Mouse (Mus musculus) heart, adult 9 months (tissue): ENCODE measurements around the gene Adcy10.

Experiments used
- DNase-seq, 2 experiments: peaks; one replicate each; pipeline ENCODE4 v3.0.0; 2022; ENCODE audit warnings: low spot score in 2 of 2

Gene Adcy10

DNA sequence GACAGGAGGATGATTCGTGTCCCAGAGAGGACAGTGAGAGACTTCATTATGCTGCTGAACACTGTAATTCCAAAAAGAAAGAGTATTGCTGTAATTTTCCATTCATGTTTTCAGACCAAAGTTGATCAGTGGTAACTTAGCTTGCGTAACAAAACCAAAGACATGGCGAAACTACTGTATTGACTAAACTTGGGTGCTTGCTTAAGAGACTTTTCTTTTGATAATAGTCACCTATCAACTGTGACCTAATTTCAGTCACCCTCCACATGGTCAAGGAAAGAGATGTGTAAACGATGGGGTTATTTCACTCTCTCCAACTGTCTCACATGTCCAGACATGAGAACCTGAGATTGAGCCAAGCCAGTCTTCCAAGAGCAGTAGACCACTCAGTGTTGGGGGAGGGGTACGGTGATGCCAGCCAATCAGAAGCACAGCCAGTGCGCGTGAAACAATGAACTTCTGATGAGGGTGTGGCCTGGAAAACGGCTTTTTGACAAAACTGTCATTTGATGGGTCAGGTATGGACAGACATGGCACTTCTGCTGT is at the start of gene Adcy10:
TSS of gene Adcy10 (plus strand) at position 496 of the 546 bp plus-strand sequence.
- no peak for DNase-seq

- DNase-seq, result no peak
Measured at GRCm38 (mm10) chr1:165438289-165439021, 46.5 kb upstream of the Adcy10 start.

GRCm38 (mm10) chr1:165440788-165441187 is 44.2 kb upstream of the Adcy10 start:
- DNase-seq, result no peak

- no peak for DNase-seq
Measured at GRCm38 (mm10) chr1:165441201-165441600, 43.8 kb upstream of the Adcy10 start.

GRCm38 (mm10) chr1:165441719-165442118 is 43.3 kb upstream of the Adcy10 start:
- no peak for DNase-seq

GRCm38 (mm10) chr1:165459041-165459502 is 25.9 kb upstream of the Adcy10 start:
- DNase-seq, result no peak

GRCm38 (mm10) chr1:165459503-165460181 is 25.3 kb upstream of the Adcy10 start:
- DNase-seq, result peak; percentile 68 to 69

DNA sequence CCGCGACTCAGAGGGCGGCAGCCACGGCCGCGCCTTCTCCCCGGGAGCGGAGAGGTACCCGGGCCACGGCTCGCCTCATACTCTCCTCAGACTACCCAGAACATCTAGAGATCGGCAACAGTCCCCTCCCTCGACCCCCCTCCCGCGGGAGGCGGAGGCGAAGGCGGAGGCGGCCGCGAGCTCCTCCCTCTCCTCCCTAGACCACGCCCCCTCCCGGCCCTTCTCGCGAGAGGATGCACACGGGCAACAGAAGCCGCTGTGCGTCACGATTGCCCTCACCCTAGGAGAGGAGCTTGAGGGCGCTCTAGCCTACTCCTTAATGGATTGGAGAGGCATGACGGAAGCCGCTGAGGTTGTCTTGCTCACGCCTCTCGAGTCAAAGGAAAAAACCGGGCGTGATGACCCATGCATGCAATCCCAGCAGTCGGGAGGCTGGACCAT is 24.6 kb upstream of the Adcy10 start, which contains the start of the genes Dcaf6 and Mpc2:
TSS of gene Dcaf6 (minus strand) at position 116 of the 441 bp plus-strand sequence.
TSS of gene Mpc2 (plus strand) at position 278 of the 441 bp plus-strand sequence.
- DNase-seq, result peak; percentile 96 to 98

- peak; percentile 99 for DNase-seq
Measured at GRCm38 (mm10) chr1:165460801-165461377, 24.1 kb upstream of the Adcy10 start.

DNA sequence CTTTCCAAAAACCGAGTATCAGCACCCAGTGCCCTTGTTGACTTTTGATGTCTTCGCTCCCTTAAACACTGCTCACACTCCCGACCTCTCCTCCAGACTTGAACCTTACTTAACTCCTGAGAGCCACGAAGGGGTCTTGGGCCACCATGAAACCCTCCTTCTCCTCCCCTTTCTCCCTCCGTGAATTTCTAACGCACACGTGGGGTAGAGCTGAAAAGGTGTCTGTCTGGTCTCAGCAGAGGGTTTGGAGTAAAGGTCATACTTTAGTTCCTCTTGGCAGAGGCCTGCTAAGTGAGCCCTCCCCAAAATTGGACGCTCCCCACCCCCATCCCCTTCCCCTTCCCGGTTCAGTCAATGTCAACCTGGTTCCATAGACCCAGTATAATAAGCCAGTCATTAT is 23.3 kb upstream of the Adcy10 start:
- peak in 1 of 2 experiments; percentile 31 for DNase-seq

DNA sequence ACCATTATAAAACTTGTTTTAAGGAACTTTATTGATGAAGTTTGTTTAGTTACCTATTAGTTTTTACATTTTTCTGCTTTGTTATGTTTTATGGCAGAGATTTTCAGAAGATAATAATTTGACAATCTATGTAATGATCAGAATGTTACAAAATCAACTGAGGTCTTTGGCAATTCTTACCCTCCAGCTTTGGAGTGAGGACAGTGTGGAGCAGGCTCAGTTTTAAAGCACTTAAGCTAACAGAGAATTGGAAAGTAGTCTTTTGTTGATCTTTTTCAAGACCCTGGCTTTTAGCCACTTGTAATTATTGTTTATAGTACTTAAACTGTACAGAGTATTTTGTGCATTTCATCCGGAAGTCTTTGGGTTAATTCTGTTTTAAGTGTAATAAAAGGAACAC is 22.1 kb upstream of the Adcy10 start:
- DNase-seq, result no peak

GRCm38 (mm10) chr1:165464574-165464973 is 20.4 kb upstream of the Adcy10 start:
- DNase-seq, result no peak

DNA sequence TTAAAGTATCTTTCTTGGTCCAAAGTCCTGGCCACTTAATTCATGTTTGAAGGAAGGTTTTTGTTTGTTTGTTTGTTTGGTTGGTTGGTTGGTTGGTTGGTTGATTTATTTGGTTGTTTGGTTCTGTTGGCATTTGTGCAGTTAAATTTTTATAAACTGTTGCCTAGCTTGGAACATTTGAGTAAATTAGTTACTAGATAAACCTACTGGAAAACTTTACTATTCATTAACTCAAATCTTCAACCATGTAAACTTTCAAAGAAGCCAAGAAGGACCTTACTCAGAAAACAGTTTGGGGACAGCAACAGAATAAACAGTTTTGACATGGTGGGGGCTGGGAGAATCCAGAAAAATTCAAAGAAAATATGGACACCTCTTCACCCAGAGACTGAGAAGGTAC is 16.0 kb upstream of the Adcy10 start:
- DNase-seq, result no peak

- no peak for DNase-seq
Measured at GRCm38 (mm10) chr1:165469717-165470116, 15.3 kb upstream of the Adcy10 start.

GRCm38 (mm10) chr1:165471490-165471889 is 13.5 kb upstream of the Adcy10 start:
- no peak for DNase-seq

DNA sequence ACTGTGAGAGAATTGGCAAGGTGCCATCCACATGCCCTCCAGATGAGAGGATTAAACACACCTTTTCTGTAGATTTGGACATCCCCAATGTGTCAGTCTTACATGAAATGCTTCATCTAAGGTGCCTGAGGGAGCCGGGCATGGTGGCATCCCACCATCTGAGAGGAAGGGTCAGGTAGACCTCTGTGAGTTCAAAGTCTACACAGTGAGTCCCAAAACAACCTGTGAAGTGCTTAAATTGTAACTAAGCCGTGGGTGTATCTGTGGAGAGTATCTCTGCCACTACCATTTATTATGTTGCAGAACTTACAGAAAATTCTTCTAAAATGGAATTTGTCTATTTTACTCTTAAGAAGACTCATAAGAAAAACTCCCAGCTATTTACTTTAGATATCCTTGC is 1.1 kb downstream of the Adcy10 start:
- DNase-seq, result no peak

DNA sequence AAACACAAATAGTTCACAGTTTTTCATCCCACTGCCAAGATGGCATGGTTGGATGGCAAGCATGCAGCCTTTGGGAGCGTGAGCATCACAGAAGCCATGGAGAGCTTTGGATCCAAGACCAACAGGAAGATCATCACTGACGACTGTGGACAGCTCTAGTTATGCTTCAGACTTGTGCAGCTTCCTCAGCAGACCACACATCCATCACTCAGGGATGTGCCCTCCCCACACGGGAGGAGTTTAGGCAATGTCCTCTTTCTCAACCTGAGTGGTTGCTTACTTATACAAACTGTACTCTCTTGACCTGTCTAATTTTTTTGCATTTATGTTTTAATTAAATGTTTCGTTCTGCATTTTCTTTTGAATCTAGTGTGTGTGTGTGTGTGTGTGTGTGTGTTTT is 4.2 kb downstream of the Adcy10 start:
- no peak for DNase-seq

- no peak for DNase-seq
Measured at GRCm38 (mm10) chr1:165498856-165499255, 13.9 kb downstream of the Adcy10 start.

GRCm38 (mm10) chr1:165503307-165504024 is 18.5 kb downstream of the Adcy10 start:
- DNase-seq, result peak; percentile 16 to 54

DNA sequence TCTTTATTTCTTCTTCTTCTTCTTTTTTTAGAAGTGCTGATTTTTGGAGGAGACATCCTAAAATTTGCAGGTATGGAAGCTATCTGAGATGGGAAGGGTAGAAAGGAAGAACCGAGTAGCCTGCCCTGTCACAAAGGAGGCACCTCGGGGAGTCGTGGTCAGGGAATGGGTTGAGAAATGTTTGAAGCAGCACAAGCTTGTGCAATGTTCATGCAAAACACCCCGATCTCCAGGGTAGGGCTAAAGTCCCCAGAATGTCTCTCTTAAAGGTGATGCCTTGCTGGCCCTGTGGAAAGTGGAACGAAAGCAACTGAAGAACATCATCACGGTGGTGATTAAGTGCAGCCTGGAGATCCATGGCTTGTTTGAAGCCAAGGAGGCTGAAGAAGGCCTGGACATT is 21.3 kb downstream of the Adcy10 start:
- no peak for DNase-seq

- DNase-seq, result peak; percentile 23 to 54
Measured at GRCm38 (mm10) chr1:165510161-165510560, 25.2 kb downstream of the Adcy10 start.

- no peak for DNase-seq
Measured at GRCm38 (mm10) chr1:165520716-165521115, 35.7 kb downstream of the Adcy10 start.
